Mouse (Mus musculus) kidney, postnatal 25 days (tissue): ENCODE measurements around the gene Grik2.
A peak's percentile ranks its signal among the peaks of the same experiment; 100 is the strongest.
"Not testable (repeated sequence)": the region's sequence is repeated elsewhere in the genome, so short reads cannot be mapped to it uniquely, and the experiment has no call there.

ENCODE experiments used
- DNase-seq, 2 experiments: peaks; one replicate each; pipeline ENCODE4 v3.0.0; 2021; ENCODE audit warnings: mixed read lengths in 2 of 2

Grik2 gene

GRCm38 (mm10) chr10:49647116-49647515 lies 141.4 kb downstream of the Grik2 start:
- no peak for DNase-seq

GRCm38 (mm10) chr10:49639901-49640300 lies 148.7 kb downstream of the Grik2 start:
- DNase-seq, result no peak

GRCm38 (mm10) chr10:49623951-49624350 lies 164.6 kb downstream of the Grik2 start:
- no peak for DNase-seq

- DNase-seq, result no peak
Observed at GRCm38 (mm10) chr10:49597652-49598051, 190.9 kb downstream of the Grik2 start.

- DNase-seq, result no peak
Observed at GRCm38 (mm10) chr10:49573514-49573913, 215.1 kb downstream of the Grik2 start.

GRCm38 (mm10) chr10:49559872-49560407 lies 228.6 kb downstream of the Grik2 start:
- no peak for DNase-seq

GRCm38 (mm10) chr10:49542249-49542648 lies 246.3 kb downstream of the Grik2 start:
- no peak for DNase-seq

GRCm38 (mm10) chr10:49519752-49520151 lies 268.8 kb downstream of the Grik2 start:
- DNase-seq, result no peak

GRCm38 (mm10) chr10:49500628-49501027 lies 287.9 kb downstream of the Grik2 start:
- DNase-seq, result no peak

- DNase-seq, result no peak
Observed at GRCm38 (mm10) chr10:49497302-49497701, 291.3 kb downstream of the Grik2 start.

GRCm38 (mm10) chr10:49481439-49481838 lies 307.1 kb downstream of the Grik2 start:
- peak; percentile 2 to 27 for DNase-seq

GRCm38 (mm10) chr10:49480085-49480749 lies 308.3 kb downstream of the Grik2 start:
- DNase-seq, result no peak

- no peak for DNase-seq
Observed at GRCm38 (mm10) chr10:49473613-49474012, 315.0 kb downstream of the Grik2 start.

- no peak for DNase-seq
Observed at GRCm38 (mm10) chr10:49456791-49457190, 331.8 kb downstream of the Grik2 start.

GRCm38 (mm10) chr10:49453535-49453934 lies 335.0 kb downstream of the Grik2 start:
- DNase-seq, result no peak

GRCm38 (mm10) chr10:49441369-49441768 lies 347.2 kb downstream of the Grik2 start:
- no peak for DNase-seq

- DNase-seq, result no peak
Observed at GRCm38 (mm10) chr10:49437057-49437456, 351.5 kb downstream of the Grik2 start.

- no peak for DNase-seq
Observed at GRCm38 (mm10) chr10:49436301-49436700, 352.3 kb downstream of the Grik2 start.

- DNase-seq, result no peak
Observed at GRCm38 (mm10) chr10:49432825-49433224, 355.7 kb downstream of the Grik2 start.

GRCm38 (mm10) chr10:49417206-49417605 lies 371.4 kb downstream of the Grik2 start:
- not testable (repeated sequence) for DNase-seq

- no peak for DNase-seq
Observed at GRCm38 (mm10) chr10:49382996-49383395, 405.6 kb downstream of the Grik2 start.

GRCm38 (mm10) chr10:49381852-49382251 lies 406.7 kb downstream of the Grik2 start:
- no peak for DNase-seq

GRCm38 (mm10) chr10:49368601-49369000 lies 420.0 kb downstream of the Grik2 start:
- DNase-seq, result no peak

- DNase-seq, result no peak
Observed at GRCm38 (mm10) chr10:49365262-49365661, 423.3 kb downstream of the Grik2 start.

- DNase-seq, result no peak
Observed at GRCm38 (mm10) chr10:49322413-49322812, 466.2 kb downstream of the Grik2 start.
